5 mouse cellular contexts compared by ENCODE assay signal in genomic region chr7:69101770-69102169, GRCm38 (mm10).
A peak's percentile ranks its signal among the peaks of the same experiment; 100 is the strongest.
DNase-seq lines count a peak whose midpoint lies in the region; ATAC-seq lines count a peak whose summit lies in the region.
"Not testable (repeated sequence)": the region's sequence is repeated elsewhere in the genome, so short reads cannot be mapped to it uniquely, and the experiment has no call there.

No protein-coding gene starts in this region.

- not testable (repeated sequence) for H3K27ac ChIP-seq in forebrain, embryonic 11.5 days (ENCODE audit: low read depth, low read length); forebrain, embryonic 15.5 days (replicated peaks); heart, embryonic 11.5 days (ENCODE audit: low read depth, low read length); midbrain, embryonic 12.5 days (replicated peaks); stomach, embryonic 15.5 days

- ATAC-seq in forebrain, embryonic 11.5 days (replicated peaks; ENCODE audit: low FRiP score), result 0 out of 2 replicates have a peak, but pooled peaks have one; percentile 55
- 0 out of 2 replicates have a peak, but pooled peaks have one; percentile 41 for ATAC-seq in forebrain, embryonic 15.5 days (replicated peaks)
- 0 out of 2 replicates have a peak, but pooled peaks have one; percentile 39 for ATAC-seq in heart, embryonic 11.5 days (replicated peaks; ENCODE audit: insufficient number of reproducible peaks, low FRiP score, low TSS enrichment)
- ATAC-seq in midbrain, embryonic 12.5 days (ENCODE audit: low FRiP score, low read depth), result 0 out of 2 replicates have a peak, but pooled peaks have one; percentile 12
- ATAC-seq in stomach, embryonic 15.5 days (ENCODE audit: insufficient read depth, low FRiP score, low read depth), result peak; percentile 60; the same call in 1 of the 2 replicates

- no CpG with 5 or more reads among the region's 4 CpGs for WGBS in forebrain, embryonic 11.5 days
- 100% methylated on average over 2 of the region's 4 CpGs for WGBS in forebrain, embryonic 15.5 days
- no CpG with 5 or more reads among the region's 4 CpGs for WGBS in heart, embryonic 11.5 days (ENCODE audit: insufficient replicate concordance)
- whole genome bisulfite sequencing in midbrain, embryonic 12.5 days, result 96% methylated on average over 2 of the region's 4 CpGs
- 94% methylated on average over 3 of the region's 4 CpGs for WGBS in stomach, embryonic 15.5 days

- not testable (repeated sequence) for H3K9ac ChIP-seq in forebrain, embryonic 11.5 days (ENCODE audit: low read length); forebrain, embryonic 15.5 days (replicated peaks); heart, embryonic 11.5 days (ENCODE audit: low read depth, low read length); midbrain, embryonic 12.5 days (replicated peaks); stomach, embryonic 15.5 days

- H3K4me1 ChIP-seq in forebrain, embryonic 11.5 days (replicated peaks; ENCODE audit: control insufficient read depth, insufficient read depth, low read length); forebrain, embryonic 15.5 days; heart, embryonic 11.5 days (ENCODE audit: control insufficient read depth, insufficient read depth, low read length); midbrain, embryonic 12.5 days; stomach, embryonic 15.5 days: not testable (repeated sequence)

- not testable (repeated sequence) for H3K9me3 ChIP-seq in forebrain, embryonic 11.5 days (ENCODE audit: control insufficient read depth, low read length); forebrain, embryonic 15.5 days; heart, embryonic 11.5 days (replicated peaks; ENCODE audit: control insufficient read depth, low read length); midbrain, embryonic 12.5 days; stomach, embryonic 15.5 days

- not testable (repeated sequence) for H3K27me3 ChIP-seq in forebrain, embryonic 11.5 days (ENCODE audit: control insufficient read depth, insufficient read depth, low read length); forebrain, embryonic 15.5 days; heart, embryonic 11.5 days (ENCODE audit: control insufficient read depth, insufficient read depth, low read length); midbrain, embryonic 12.5 days; stomach, embryonic 15.5 days (replicated peaks)

- not testable (repeated sequence) for H3K4me2 ChIP-seq in forebrain, embryonic 11.5 days (ENCODE audit: low read depth, low read length, severe bottlenecking); forebrain, embryonic 15.5 days (replicated peaks); heart, embryonic 11.5 days; midbrain, embryonic 12.5 days (replicated peaks); stomach, embryonic 15.5 days

- H3K4me3 ChIP-seq in forebrain, embryonic 11.5 days (ENCODE audit: low read depth, low read length); forebrain, embryonic 15.5 days; heart, embryonic 11.5 days (ENCODE audit: low read depth, low read length); midbrain, embryonic 12.5 days; stomach, embryonic 15.5 days (replicated peaks): not testable (repeated sequence)

- H3K36me3 ChIP-seq in forebrain, embryonic 11.5 days (ENCODE audit: control insufficient read depth, insufficient read depth, low read length); forebrain, embryonic 15.5 days; heart, embryonic 11.5 days (ENCODE audit: control insufficient read depth, insufficient read depth, low read length); midbrain, embryonic 12.5 days; stomach, embryonic 15.5 days: not testable (repeated sequence)

- DNase-seq in forebrain, embryonic 11.5 days (ENCODE audit: low spot score), result not testable (repeated sequence)
